Mouse (Mus musculus) thymus, adult 2 months (tissue): ENCODE measurements around the gene Nt5m. TPM values are rescaled to one million over a fixed set of nuclear protein-coding genes. Genes with fewer than 3 reads are reported as not detected.
"Not testable (repeated sequence)": the region's sequence is repeated elsewhere in the genome, so short reads cannot be mapped to it uniquely, and the experiment has no call there.

ENCODE experiments used
- DNase-seq: peaks from one replicate; pipeline ENCODE4 v3.0.0; 2021
- H3K27ac ChIP-seq: fragments of 200-500 bp; 2 replicates; pipeline ENCODE4 v1.5.1; 2012; ENCODE audit warnings: low read length, control low read depth; ENCODE audit not compliant: control insufficient read depth, insufficient read depth
- H3K27me3 ChIP-seq: fragments of 200-500 bp; 2 replicates; pipeline ENCODE4 v1.6.1; 2012; ENCODE audit warnings: mild to moderate bottlenecking, low read length, moderate library complexity, mixed read lengths; ENCODE audit not compliant: control insufficient read depth, insufficient read depth
- H3K36me3 ChIP-seq: fragments of 200-500 bp; 2 replicates; pipeline ENCODE4 v1.6.1; 2012; ENCODE audit warnings: mild to moderate bottlenecking, low read length, moderate library complexity; ENCODE audit not compliant: control insufficient read depth, insufficient read depth
- H3K4me1 ChIP-seq: fragments of 200-500 bp; replicated peaks from 2 replicates; pipeline ENCODE4 v1.6.1; 2012; ENCODE audit warnings: low read length; ENCODE audit not compliant: control insufficient read depth, insufficient read depth
- H3K4me3 ChIP-seq: fragments of 200-500 bp; 2 replicates; pipeline ENCODE4 v1.5.1; 2012; ENCODE audit warnings: mild to moderate bottlenecking, low read length, control low read depth, moderate library complexity; ENCODE audit not compliant: control insufficient read depth, insufficient read depth
- CTCF ChIP-seq: fragments of 200-500 bp; IDR thresholded peaks from 2 replicates; pipeline ENCODE4 v1.5.1; 2012; ENCODE audit warnings: mild to moderate bottlenecking, control low read depth, low read length, moderate library complexity, borderline replicate concordance; ENCODE audit not compliant: control insufficient read depth, poor library complexity, insufficient read depth; ENCODE audit errors: extremely low read depth
- POLR2A ChIP-seq: fragments of 200-500 bp; IDR thresholded peaks from 2 replicates; pipeline ENCODE4 v1.6.1; 2012; ENCODE audit warnings: mild to moderate bottlenecking, low read length, control low read depth, moderate library complexity; ENCODE audit not compliant: control insufficient read depth, poor library complexity, insufficient read depth; ENCODE audit errors: extremely low read depth
- whole genome bisulfite sequencing: fragments of 180-500 bp; shearing (Covaris S2); methylation state at CpG from one replicate; pipeline ENCODE4 v1.1.7; 2018; 5-methylcytosine and 5-hydroxymethylcytosine counted together
- polyA plus RNA-seq: library from polyadenylated mRNA; depleted of rRNA; stranded (reverse); fragments of >200 nt; gene quantifications from 2 replicates; pipeline ENCODE4 v1.2.3, GENCODE M21; 2012

Gene Nt5m
- polyA plus RNA-seq, 1 experiment: 31.0 TPM

DNA sequence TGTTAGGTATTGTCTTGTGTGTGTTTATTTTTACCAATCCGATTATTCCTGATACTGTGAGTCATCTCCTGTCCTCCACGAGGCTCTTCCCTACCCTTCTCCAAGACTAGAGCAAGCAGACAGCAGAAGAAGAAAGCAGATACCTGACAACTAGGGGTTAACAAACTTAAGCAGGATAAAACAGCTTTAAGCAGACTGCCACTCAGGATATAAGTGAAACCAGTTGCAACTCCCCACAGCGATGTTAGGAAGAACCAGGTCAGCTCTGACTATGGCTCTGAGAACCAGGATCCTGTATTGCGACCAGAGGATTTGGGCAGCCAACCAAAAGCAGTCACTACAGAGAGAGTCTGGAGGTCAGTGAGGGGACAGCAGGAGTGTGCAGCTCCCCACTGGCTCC, 28.0 kb upstream of the Nt5m start:
- Histone ChIP-seq H3K36me3 (peaks cover 9% of the 10 kb centered on the region; the same call in 1 of the 2 replicates), H3K4me3 (no peak overlapping the region), H3K4me1 (peaks cover 6% of the 10 kb centered on the region), H3K27me3 (no peaks in the 10 kb centered on the region), H3K27ac (no peak overlapping the region)
- no peak for TF ChIP-seq POLR2A
- no peak for TF ChIP-seq CTCF
- no peak for DNase-seq
- 88% methylated on average over 4 of the region's 4 CpGs for WGBS

DNA sequence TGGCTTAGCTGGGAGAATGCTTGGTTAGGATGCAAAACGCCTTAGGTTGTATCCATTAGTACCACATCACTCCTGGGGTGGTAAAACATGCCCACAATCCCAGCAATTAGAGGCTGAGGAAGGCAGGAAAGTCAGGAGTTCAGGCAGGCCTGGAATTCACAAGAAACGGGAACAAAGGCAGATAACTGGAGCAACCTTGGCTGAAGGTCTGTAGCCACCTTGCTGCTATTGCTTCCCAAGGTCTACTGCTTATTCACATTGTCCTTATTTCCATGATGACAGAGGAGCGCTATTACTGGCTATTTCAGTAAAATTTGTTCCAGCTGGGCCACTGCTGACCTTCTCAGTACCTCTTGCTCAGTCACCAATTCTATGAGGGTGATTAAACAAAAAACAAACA, 26.0 kb upstream of the Nt5m start:
- H3K4me1 ChIP-seq: peaks cover 6% of the 10 kb centered on the region
- no peaks in the 10 kb centered on the region for H3K27me3 ChIP-seq
- DNase-seq: no peak
- no peak overlapping the region for H3K4me3 ChIP-seq
- H3K36me3 ChIP-seq: peaks cover 16% of the 10 kb centered on the region
- 93% methylated on average over 3 of the region's 3 CpGs for WGBS
- H3K27ac ChIP-seq: no peak overlapping the region
- TF ChIP-seq CTCF (no peak), POLR2A (no peak)

DNA sequence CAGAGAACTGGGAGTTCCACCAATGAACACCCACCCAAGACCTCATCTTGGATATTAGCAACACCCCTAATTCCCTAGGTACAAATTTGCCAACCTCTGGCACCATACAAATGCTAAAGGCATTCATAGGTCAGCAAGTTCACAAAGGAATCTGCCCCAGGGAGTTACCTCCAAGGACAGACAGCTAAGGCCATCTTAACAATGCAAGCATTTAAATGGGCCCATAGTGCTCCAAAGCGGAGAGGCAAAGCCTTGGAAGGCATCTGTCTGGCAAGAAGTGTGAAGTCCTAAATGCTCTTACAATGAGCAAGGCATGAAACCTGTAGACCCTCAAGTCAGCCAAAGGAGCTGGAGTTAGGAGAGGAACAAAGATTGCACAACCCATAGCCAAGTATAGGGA, 24.9 kb upstream of the Nt5m start:
- no peak for TF ChIP-seq CTCF
- TF ChIP-seq POLR2A: no peak
- Histone ChIP-seq H3K4me3 (no peak overlapping the region), H3K27ac (no peak overlapping the region), H3K4me1 (no peaks in the 10 kb centered on the region; the same call in 1 of the 2 replicates), H3K36me3 (peaks cover 26% of the 10 kb centered on the region), H3K27me3 (no peaks in the 10 kb centered on the region)
- WGBS: 100% methylated on average over 1 of the region's 1 CpGs
- DNase-seq: no peak

DNA sequence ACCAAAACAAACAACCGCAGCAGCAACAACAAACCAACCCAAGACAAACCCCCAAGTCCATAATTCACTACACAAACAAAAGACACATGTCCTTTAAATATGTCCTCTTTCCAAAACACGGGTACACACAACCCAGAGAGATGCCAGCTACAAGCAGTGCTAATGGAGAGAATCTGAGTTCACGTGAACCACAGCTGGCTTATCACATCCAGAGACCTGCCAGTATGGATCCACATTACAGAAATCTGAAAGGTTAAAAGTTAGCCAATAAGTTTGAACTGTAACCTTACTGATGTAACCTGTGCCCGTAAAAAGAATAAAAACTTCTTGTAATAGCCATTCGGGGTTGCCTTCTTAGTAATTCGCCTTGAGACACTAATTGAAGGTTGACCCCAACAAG, 24.3 kb upstream of the Nt5m start:
- DNase-seq: no peak
- Histone ChIP-seq H3K4me1 (no peaks in the 10 kb centered on the region; the same call in 1 of the 2 replicates), H3K36me3 (peaks cover 32% of the 10 kb centered on the region), H3K4me3 (no peak overlapping the region), H3K27ac (no peak overlapping the region), H3K27me3 (no peaks in the 10 kb centered on the region)
- WGBS: 97% methylated on average over 6 of the region's 6 CpGs
- TF ChIP-seq CTCF (no peak), POLR2A (no peak)

DNA sequence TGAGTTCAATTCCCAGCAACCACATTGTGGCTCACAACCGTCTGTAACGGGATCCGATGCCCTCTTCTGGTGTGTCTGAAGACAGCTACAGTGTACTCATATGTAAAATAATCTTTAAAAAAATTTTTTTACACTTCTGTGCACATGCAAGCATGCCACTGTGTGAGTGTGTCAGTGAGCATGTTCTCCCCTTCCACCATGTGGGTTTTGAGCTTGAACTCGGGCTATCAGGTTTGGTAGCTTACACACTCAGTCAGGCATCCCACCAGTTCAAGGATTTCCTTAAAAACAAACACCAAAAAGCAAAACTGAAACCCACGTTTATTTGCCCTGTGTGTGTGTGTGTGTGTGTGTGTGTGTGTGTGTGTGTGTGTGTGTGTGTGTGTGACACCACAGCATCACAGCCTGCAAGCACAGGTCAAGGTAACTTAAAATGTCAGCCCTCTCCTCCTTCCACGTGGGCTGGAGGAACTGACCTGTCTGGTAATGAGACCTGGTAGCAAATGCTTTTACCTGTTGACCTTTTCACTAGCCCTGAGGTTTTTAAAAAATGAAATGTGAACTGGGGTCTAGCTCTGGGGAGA, 23.7 kb upstream of the Nt5m start:
- no peaks in the 10 kb centered on the region; the same call in 1 of the 2 replicates for H3K4me1 ChIP-seq
- 86% methylated on average over 6 of the region's 6 CpGs for WGBS
- no peak for DNase-seq
- peaks cover 39% of the 10 kb centered on the region for H3K36me3 ChIP-seq
- no peak overlapping the region for H3K4me3 ChIP-seq
- TF ChIP-seq POLR2A (no peak), CTCF (no peak)
- H3K27ac ChIP-seq: no peak overlapping the region
- no peaks in the 10 kb centered on the region for H3K27me3 ChIP-seq

DNA sequence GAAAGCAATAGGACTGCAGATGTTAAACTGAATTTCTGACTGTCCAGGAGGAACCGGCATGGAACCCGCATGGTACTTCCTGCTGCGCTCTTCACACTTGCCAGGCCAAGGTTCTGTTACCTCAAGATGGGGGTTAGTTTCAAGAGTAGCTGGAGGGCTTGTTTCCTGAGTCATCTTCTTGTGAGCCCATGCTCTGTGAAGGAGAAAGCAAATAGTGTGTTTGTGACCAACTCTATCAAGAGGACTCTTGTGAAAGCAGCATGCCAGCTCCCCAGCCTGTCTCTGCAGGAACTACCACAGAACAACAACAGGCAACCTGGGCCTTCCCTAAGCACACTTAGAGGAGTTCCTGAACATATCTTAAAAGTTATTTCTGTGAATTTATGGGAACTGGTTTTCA, 21.3 kb upstream of the Nt5m start:
- Histone ChIP-seq H3K27me3 (no peaks in the 10 kb centered on the region), H3K4me1 (no peaks in the 10 kb centered on the region), H3K27ac (no peak overlapping the region), H3K4me3 (no peak overlapping the region), H3K36me3 (peaks cover 62% of the 10 kb centered on the region)
- TF ChIP-seq POLR2A: no peak
- no peak for TF ChIP-seq CTCF
- no peak for DNase-seq
- WGBS: 94% methylated on average over 3 of the region's 3 CpGs

DNA sequence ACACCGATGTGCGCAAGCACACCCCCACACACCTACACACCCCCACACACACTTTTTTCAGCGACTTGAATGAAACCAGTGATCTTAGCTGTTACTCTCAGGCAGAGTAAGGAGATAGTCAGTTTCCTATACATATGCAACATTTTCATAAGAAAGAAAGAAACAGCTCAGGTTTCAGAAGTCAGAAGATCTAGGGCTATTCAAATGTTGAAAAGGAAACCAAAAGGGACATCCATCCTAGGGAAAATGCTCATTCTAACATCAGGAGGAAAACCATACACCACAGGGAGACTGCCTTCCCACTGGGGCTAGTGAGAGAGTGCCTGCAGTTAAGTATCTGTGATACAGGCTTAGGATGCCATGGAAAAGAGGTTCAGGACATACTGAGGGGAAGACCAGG, 17.6 kb upstream of the Nt5m start:
- H3K4me3 ChIP-seq: no peak overlapping the region
- DNase-seq: no peak
- H3K4me1 ChIP-seq: no peaks in the 10 kb centered on the region
- peaks cover 96% of the 10 kb centered on the region for H3K36me3 ChIP-seq
- H3K27me3 ChIP-seq: no peaks in the 10 kb centered on the region
- WGBS: 94% methylated on average over 3 of the region's 3 CpGs
- TF ChIP-seq POLR2A: no peak
- TF ChIP-seq CTCF: no peak
- H3K27ac ChIP-seq: no peak overlapping the region

DNA sequence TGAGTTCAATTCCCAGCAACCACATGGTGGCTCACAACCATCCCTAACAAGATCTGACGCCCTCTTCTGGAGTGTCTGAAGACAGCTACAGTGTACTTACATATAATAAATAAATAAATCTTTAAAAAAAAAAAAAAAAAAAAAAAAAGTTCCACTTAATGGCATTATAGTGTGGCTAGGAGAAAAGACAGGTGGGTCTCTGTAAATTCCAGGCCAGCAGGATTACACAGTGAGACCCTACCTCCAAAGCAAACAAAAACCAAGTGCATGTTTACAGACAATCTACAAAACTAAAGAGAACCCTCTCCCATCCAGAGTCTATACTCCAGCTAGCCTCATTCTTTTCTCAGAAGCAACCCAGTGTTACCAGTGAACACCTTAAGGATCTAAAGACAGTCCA, 1.5 kb upstream of the Nt5m start:
- peaks cover 13% of the 10 kb centered on the region for H3K36me3 ChIP-seq
- H3K4me1 ChIP-seq, DNase-seq, H3K27ac ChIP-seq, H3K27me3 ChIP-seq, H3K4me3 ChIP-seq: not testable (repeated sequence)
- WGBS: no CpG with 5 or more reads among the region's 1 CpGs
